ENCODE assay signal across 8 mouse cellular contexts in the genomic region with DNA sequence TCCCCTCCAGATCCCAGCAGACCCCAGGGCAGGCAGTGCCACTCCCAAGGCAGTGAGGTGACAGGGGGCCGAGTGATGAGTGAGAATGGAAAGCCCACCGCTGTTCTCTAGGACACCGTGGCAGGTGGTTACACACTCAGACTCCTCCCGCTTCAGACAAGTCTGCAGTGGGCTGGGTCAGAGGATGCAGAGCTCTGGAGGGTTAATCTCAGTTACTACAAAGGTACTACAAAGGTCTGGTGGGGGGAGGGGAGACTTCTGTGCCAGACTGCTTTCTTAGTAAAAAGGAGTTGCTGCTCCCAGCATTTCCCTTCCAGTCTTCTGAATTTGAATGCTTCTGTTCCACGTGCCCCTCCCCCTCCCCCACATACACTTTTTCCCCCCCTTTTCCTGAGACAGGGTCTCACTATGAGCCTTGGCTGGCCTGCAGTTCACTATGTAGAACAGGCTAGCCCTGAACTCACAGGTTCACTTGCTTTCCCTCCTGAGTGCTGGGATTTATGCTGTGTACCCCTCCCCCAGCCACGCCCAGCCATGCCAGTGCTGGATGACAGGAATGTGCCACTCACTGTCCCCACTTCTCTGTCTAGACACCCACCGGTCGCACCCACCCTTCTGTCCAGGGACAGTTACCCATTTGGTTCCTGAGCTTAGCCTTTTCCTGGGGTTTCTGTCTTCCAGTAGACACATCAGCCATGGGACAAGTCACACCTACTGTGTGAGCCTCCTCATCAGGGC.
DNase-seq lines count a peak whose midpoint lies in the region; ATAC-seq lines count a peak whose summit lies in the region.
"Had no signal": no experiment of that assay in that cellular context is flagged by ENCODE, and none has a peak within 500 bp of the region (broad histone marks: within the 10 kb centered on the region; RNA-seq: fewer than 3 reads in every experiment).

No protein-coding gene starts in this region.

- 35% methylated on average over 8 of the region's 8 CpGs for WGBS in kidney, embryonic 16.5 days
- 42% methylated on average over 8 of the region's 8 CpGs for WGBS in embryonic facial prominence, embryonic 10.5 days
- WGBS in neural tube, embryonic 15.5 days: 41% methylated on average over 8 of the region's 8 CpGs

- no peak overlapping the region for H3K4me3 ChIP-seq in kidney, embryonic 16.5 days (ENCODE audit: low read length)
- H3K4me3 ChIP-seq in embryonic facial prominence, embryonic 10.5 days: no peak overlapping the region
- H3K4me3 ChIP-seq in neural tube, embryonic 15.5 days (replicated peaks): no peak overlapping the region

- H3K36me3 ChIP-seq in kidney, embryonic 16.5 days (ENCODE audit: insufficient read depth, low read length): no peaks in the 10 kb centered on the region
- H3K36me3 ChIP-seq in embryonic facial prominence, embryonic 10.5 days (replicated peaks): no peaks in the 10 kb centered on the region
- H3K36me3 ChIP-seq in neural tube, embryonic 15.5 days: no peaks in the 10 kb centered on the region

- no peak for DNase-seq in kidney, postnatal 14 days
- peak; percentile 97 for DNase-seq in ES-CJ7 (ENCODE audit: low read depth, low spot score)
- DNase-seq in embryonic facial prominence, embryonic 10.5 days (ENCODE audit: low spot score): peak; percentile 34
- no peak for DNase-seq in layer of hippocampus, postnatal 14 days (ENCODE audit: low spot score in 2 of 2)
- no peak for DNase-seq in frontal cortex, adult 2 months (ENCODE audit: extremely low spot score in 1 of 2, low spot score in 1 of 2)

- no peak overlapping the region for H3K9ac ChIP-seq in kidney, embryonic 16.5 days (replicated peaks; ENCODE audit: low read length)
- H3K9ac ChIP-seq in neural tube, embryonic 15.5 days (replicated peaks): no peak overlapping the region

- H3K9me3 ChIP-seq in kidney, embryonic 16.5 days (ENCODE audit: low read length): no peaks in the 10 kb centered on the region
- no peaks in the 10 kb centered on the region for H3K9me3 ChIP-seq in embryonic facial prominence, embryonic 10.5 days
- no peaks in the 10 kb centered on the region for H3K9me3 ChIP-seq in neural tube, embryonic 15.5 days (replicated peaks)

- no peak overlapping the region for H3K27ac ChIP-seq in kidney, embryonic 16.5 days (ENCODE audit: low read length)
- peak overlapping the region; percentile 59 for H3K27ac ChIP-seq in embryonic facial prominence, embryonic 10.5 days (replicated peaks)
- no peak overlapping the region for H3K27ac ChIP-seq in neural tube, embryonic 15.5 days (replicated peaks)

- ATAC-seq in kidney, embryonic 16.5 days (ENCODE audit: low FRiP score, low TSS enrichment): peak; percentile 41
- ATAC-seq in neural tube, embryonic 15.5 days (ENCODE audit: low FRiP score): 0 out of 2 replicates have a peak, but pooled peaks have one; percentile 40
- ATAC-seq: CD4-positive, CD25-positive, alpha-beta regulatory T cell, adult 4 months had no signal

- H3K4me1 ChIP-seq in kidney, embryonic 16.5 days (ENCODE audit: insufficient read depth, low read length): peaks cover 6% of the 10 kb centered on the region; the same call in 1 of the 2 replicates
- H3K4me1 ChIP-seq in embryonic facial prominence, embryonic 10.5 days: peaks cover 42% of the 10 kb centered on the region
- H3K4me1 ChIP-seq in neural tube, embryonic 15.5 days: peaks cover 24% of the 10 kb centered on the region

- no peaks in the 10 kb centered on the region for H3K27me3 ChIP-seq in kidney, embryonic 16.5 days (ENCODE audit: insufficient read depth, low read length)
- H3K27me3 ChIP-seq in embryonic facial prominence, embryonic 10.5 days (replicated peaks; ENCODE audit: low read depth, poor library complexity, severe bottlenecking): no peaks in the 10 kb centered on the region
- no peaks in the 10 kb centered on the region for H3K27me3 ChIP-seq in neural tube, embryonic 15.5 days (replicated peaks)

- H3K4me2 ChIP-seq in kidney, embryonic 16.5 days (replicated peaks; ENCODE audit: low read depth, low read length): no peak overlapping the region
- no peak overlapping the region for H3K4me2 ChIP-seq in neural tube, embryonic 15.5 days

Comparison
In these comparisons a context has a peak if more than half of its experiments do, and no peak if none do; other contexts are left out.
1. DNase-seq: peak in ES-CJ7 (single experiment) and embryonic facial prominence, embryonic 10.5 days (single experiment); none in kidney, postnatal 14 days (single experiment), layer of hippocampus, postnatal 14 days (0 of 2) and frontal cortex, adult 2 months (0 of 2).